ENCODE assay signal across 16 mouse cellular contexts in the genomic region with DNA sequence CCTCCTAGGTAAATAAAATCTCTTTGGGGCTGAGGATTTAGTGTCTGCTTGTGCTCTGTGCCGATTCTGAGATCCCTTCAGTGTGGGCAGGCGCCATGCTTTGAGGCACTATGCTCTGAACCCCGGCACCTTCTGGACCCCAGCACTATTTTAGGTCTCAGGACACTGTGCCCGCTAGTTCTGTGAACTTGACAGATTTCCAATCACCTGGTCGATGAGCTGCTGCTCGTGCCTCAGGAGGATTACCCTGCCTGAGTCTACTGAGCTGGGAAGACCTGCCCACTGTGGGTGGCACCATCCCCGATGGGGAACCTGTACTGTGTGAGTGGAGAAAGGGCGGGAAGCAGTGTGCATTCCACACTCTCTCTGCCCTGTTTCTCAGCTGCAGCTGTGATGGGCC. TPM values are rescaled to one million over a fixed set of nuclear protein-coding genes. Genes with fewer than 3 reads are reported as not detected.
A peak's percentile ranks its signal among the peaks of the same experiment; 100 is the strongest.
DNase-seq lines count a peak whose midpoint lies in the region; ATAC-seq and TF ChIP-seq lines count a peak whose summit lies in the region.
"Had no signal": no experiment of that assay in that cellular context is flagged by ENCODE, and none has a peak within 500 bp of the region (broad histone marks: within the 10 kb centered on the region; RNA-seq: fewer than 3 reads in every experiment).

No protein-coding gene starts in this region.

- intact Hi-C loops in left cerebral cortex, postnatal 10 days (cut with DNase I): no loop called here

- WGBS in heart, embryonic 10.5 days: 75% methylated on average over 8 of the region's 8 CpGs
- WGBS in liver, embryonic 13.5 days (ENCODE audit: insufficient replicate concordance): 75% methylated on average over 8 of the region's 8 CpGs
- 72% methylated on average over 8 of the region's 8 CpGs for WGBS in embryonic facial prominence, embryonic 14.5 days
- 78% methylated on average over 8 of the region's 8 CpGs for WGBS in midbrain, postnatal 0 days

- H3K9me3 ChIP-seq in heart, embryonic 10.5 days: no peaks in the 10 kb centered on the region
- H3K9me3 ChIP-seq in liver, embryonic 13.5 days (replicated peaks): no peaks in the 10 kb centered on the region
- no peaks in the 10 kb centered on the region for H3K9me3 ChIP-seq in embryonic facial prominence, embryonic 14.5 days (ENCODE audit: control insufficient read depth, low read length)
- no peaks in the 10 kb centered on the region for H3K9me3 ChIP-seq in midbrain, postnatal 0 days (ENCODE audit: low read length)

- no peak for TF ChIP-seq CTCF in midbrain, postnatal 0 days (IDR thresholded peaks at IDR 0.05)

- no peak for DNase-seq in heart, embryonic 10.5 days (ENCODE audit: low spot score)
- DNase-seq in heart, adult 18-20 months: no peak
- no peak for DNase-seq in liver, embryonic 13.5 days
- no peak for DNase-seq in liver
- DNase-seq in embryonic facial prominence, embryonic 14.5 days (ENCODE audit: low spot score): no peak
- DNase-seq in midbrain, postnatal 0 days (ENCODE audit: low spot score): no peak
- DNase-seq in left cerebral cortex, postnatal 10 days (ENCODE audit: extremely low spot score in 1 of 2, low spot score in 2 of 2): no peak
- DNase-seq in c-Kit-positive CD71-positive TER-119-positive erythroid progenitor cells, embryonic 14.5 days (ENCODE audit: low spot score): no peak
- DNase-seq: cerebellum, adult 8-10 months; right cerebral cortex, postnatal 14 days had no signal

- H3K4me1 ChIP-seq in heart, embryonic 10.5 days: peaks cover 36% of the 10 kb centered on the region
- peaks cover 48% of the 10 kb centered on the region for H3K4me1 ChIP-seq in liver, embryonic 13.5 days (replicated peaks)
- peaks cover 13% of the 10 kb centered on the region for H3K4me1 ChIP-seq in embryonic facial prominence, embryonic 14.5 days (ENCODE audit: control insufficient read depth, insufficient read depth, low read length)
- peaks cover 11% of the 10 kb centered on the region for H3K4me1 ChIP-seq in midbrain, postnatal 0 days (ENCODE audit: insufficient read depth, low read length)

- H3K4me3 ChIP-seq in heart, embryonic 10.5 days: no peak overlapping the region
- no peak overlapping the region for H3K4me3 ChIP-seq in liver, embryonic 13.5 days (replicated peaks)
- no peak overlapping the region for H3K4me3 ChIP-seq in embryonic facial prominence, embryonic 14.5 days (ENCODE audit: low read depth, low read length)
- no peak overlapping the region for H3K4me3 ChIP-seq in midbrain, postnatal 0 days (ENCODE audit: low read depth, low read length)

- peaks cover 5% of the 10 kb centered on the region for H3K36me3 ChIP-seq in heart, embryonic 10.5 days
- 0 out of 2 replicates have a peak, but pooled peaks cover 6% of the 10 kb centered on the region for H3K36me3 ChIP-seq in liver, embryonic 13.5 days
- peaks cover 4% of the 10 kb centered on the region for H3K36me3 ChIP-seq in embryonic facial prominence, embryonic 14.5 days (ENCODE audit: control insufficient read depth, insufficient read depth, low read length)
- peaks cover 6% of the 10 kb centered on the region; the same call in 1 of the 2 replicates for H3K36me3 ChIP-seq in midbrain, postnatal 0 days (ENCODE audit: insufficient read depth, low read length)

- no peak for ATAC-seq in liver, embryonic 13.5 days (ENCODE audit: low read depth)
- no peak for ATAC-seq in embryonic facial prominence, embryonic 14.5 days (ENCODE audit: low read depth)
- no peak for ATAC-seq in midbrain, postnatal 0 days (ENCODE audit: low FRiP score)
- ATAC-seq: activated CD4-positive, CD25-positive, alpha-beta regulatory T cell, adult 4 months had no signal

- H3K27me3 ChIP-seq in heart, embryonic 10.5 days (ENCODE audit: insufficient read depth, poor library complexity, severe bottlenecking): no peaks in the 10 kb centered on the region
- H3K27me3 ChIP-seq in liver, embryonic 13.5 days: no peaks in the 10 kb centered on the region
- no peaks in the 10 kb centered on the region for H3K27me3 ChIP-seq in embryonic facial prominence, embryonic 14.5 days (replicated peaks; ENCODE audit: control insufficient read depth, insufficient read depth, low read length)
- no peaks in the 10 kb centered on the region for H3K27me3 ChIP-seq in midbrain, postnatal 0 days (ENCODE audit: insufficient read depth, low read length)

- H3K4me2 ChIP-seq in liver, embryonic 13.5 days: no peak overlapping the region
- H3K4me2 ChIP-seq in embryonic facial prominence, embryonic 14.5 days (ENCODE audit: low read depth, low read length): no peak overlapping the region
- H3K4me2 ChIP-seq in midbrain, postnatal 0 days (ENCODE audit: low read depth, low read length, poor library complexity, severe bottlenecking): no peak overlapping the region

- peak overlapping the region; percentile 99; the same call in 1 of the 2 replicates for H3K27ac ChIP-seq in heart, embryonic 10.5 days
- H3K27ac ChIP-seq in liver, embryonic 13.5 days: 0 out of 2 replicates have a peak overlapping the region, but pooled peaks have one; percentile 96
- H3K27ac ChIP-seq in embryonic facial prominence, embryonic 14.5 days (replicated peaks; ENCODE audit: low read depth, low read length): peak overlapping the region; percentile 100
- peak overlapping the region; percentile 99; the same call in 1 of the 2 replicates for H3K27ac ChIP-seq in midbrain, postnatal 0 days (ENCODE audit: low read depth, low read length)

- no peak overlapping the region for H3K9ac ChIP-seq in liver, embryonic 13.5 days
- no peak overlapping the region for H3K9ac ChIP-seq in embryonic facial prominence, embryonic 14.5 days (ENCODE audit: low read depth, low read length)
- H3K9ac ChIP-seq in midbrain, postnatal 0 days (replicated peaks; ENCODE audit: low read length, poor library complexity, severe bottlenecking): no peak overlapping the region

RNA-seq across cellular contexts. Expression of a gene that starts 2.0 kb away (rescaled TPM):
- polyA plus RNA-seq in heart, embryonic 10.5 days (2016; fragmentation: Nextera tagmentation; extraction: Ambion mirVana): 51.5 and 56.6 TPM in 2 replicates
- 10 to 100 TPM; 40.3 to 45.2 TPM for total RNA-seq in heart, adult 18-20 months (2021)
- 20.7 and 23.7 TPM in 2 replicates for polyA plus RNA-seq in liver, embryonic 13.5 days (2015; fragmentation: Nextera tagmentation; extraction: Ambion mirVana)
- 42.5 and 46.9 TPM in 2 replicates for polyA plus RNA-seq in embryonic facial prominence, embryonic 14.5 days (2014; fragmentation: Nextera tagmentation; extraction: Ambion mirVana)
- total RNA-seq in midbrain, postnatal 0 days (2014; rRNA removed): 37.0 and 42.8 TPM in 2 replicates
- polyA plus RNA-seq in midbrain, postnatal 0 days (2015; fragmentation: Nextera tagmentation; extraction: Ambion mirVana): 42.4 and 43.4 TPM in 2 replicates
- 10 to 100 TPM; 54.7 to 57.6 TPM for total RNA-seq in left cerebral cortex, postnatal 10 days (2021)

RNA-seq across cellular contexts. Expression of a gene that starts 19.7 kb away (rescaled TPM):
- polyA plus RNA-seq in heart, embryonic 10.5 days (2016; fragmentation: Nextera tagmentation; extraction: Ambion mirVana): 2.2 TPM in 1 of 2 replicates, not detected in the other
- total RNA-seq in heart, adult 18-20 months (2021): not detected
- polyA plus RNA-seq in liver, embryonic 13.5 days (2015; fragmentation: Nextera tagmentation; extraction: Ambion mirVana): 10.0 and 13.7 TPM in 2 replicates
- 0.89 and 1.4 TPM in 2 replicates for polyA plus RNA-seq in embryonic facial prominence, embryonic 14.5 days (2014; fragmentation: Nextera tagmentation; extraction: Ambion mirVana)
- not detected in 2 replicates for total RNA-seq in midbrain, postnatal 0 days (2014; rRNA removed)
- not detected in 2 replicates for polyA plus RNA-seq in midbrain, postnatal 0 days (2015; fragmentation: Nextera tagmentation; extraction: Ambion mirVana)
- not detected for total RNA-seq in left cerebral cortex, postnatal 10 days (2021)
- total RNA-seq: hematopoietic stem cell, adult 5-6 weeks; layer of hippocampus, postnatal 14 days had no signal
- polyA plus RNA-seq: activated CD4-positive, CD25-positive, alpha-beta regulatory T cell, adult 4 months; embryonic facial prominence, embryonic 11.5 days; neural tube, embryonic 14.5 days had no signal

RNA-seq across cellular contexts. Expression of a gene that starts 24.5 kb away (rescaled TPM):
- polyA plus RNA-seq in heart, embryonic 10.5 days (2016; fragmentation: Nextera tagmentation; extraction: Ambion mirVana): 0.11 and 0.38 TPM in 2 replicates
- total RNA-seq in heart, adult 18-20 months (2021): under 1 TPM; 0.10 to 0.27 TPM
- 0.15 and 0.16 TPM in 2 replicates for polyA plus RNA-seq in liver, embryonic 13.5 days (2015; fragmentation: Nextera tagmentation; extraction: Ambion mirVana)
- 0.58 and 0.98 TPM in 2 replicates for polyA plus RNA-seq in embryonic facial prominence, embryonic 14.5 days (2014; fragmentation: Nextera tagmentation; extraction: Ambion mirVana)
- 1.7 TPM in 1 of 2 replicates, not detected in the other for total RNA-seq in midbrain, postnatal 0 days (2014; rRNA removed)
- 0.17 TPM in 1 of 2 replicates, not detected in the other for polyA plus RNA-seq in midbrain, postnatal 0 days (2015; fragmentation: Nextera tagmentation; extraction: Ambion mirVana)
- total RNA-seq in left cerebral cortex, postnatal 10 days (2021): not detected
- total RNA-seq: hematopoietic stem cell, adult 5-6 weeks had no signal
- polyA plus RNA-seq: activated CD4-positive, CD25-positive, alpha-beta regulatory T cell, adult 4 months; gonadal fat pad, adult 2 months had no signal

RNA-seq across cellular contexts. Expression of a gene that starts 24.6 kb away (rescaled TPM):
- 33.8 and 44.4 TPM in 2 replicates for polyA plus RNA-seq in heart, embryonic 10.5 days (2016; fragmentation: Nextera tagmentation; extraction: Ambion mirVana)
- total RNA-seq in heart, adult 18-20 months (2021): 1 to 10 TPM; 3.5 to 7.1 TPM
- polyA plus RNA-seq in liver, embryonic 13.5 days (2015; fragmentation: Nextera tagmentation; extraction: Ambion mirVana): 17.7 and 22.2 TPM in 2 replicates
- 40.8 and 44.1 TPM in 2 replicates for polyA plus RNA-seq in embryonic facial prominence, embryonic 14.5 days (2014; fragmentation: Nextera tagmentation; extraction: Ambion mirVana)
- 4.2 and 4.5 TPM in 2 replicates for total RNA-seq in midbrain, postnatal 0 days (2014; rRNA removed)
- polyA plus RNA-seq in midbrain, postnatal 0 days (2015; fragmentation: Nextera tagmentation; extraction: Ambion mirVana): 4.0 and 4.7 TPM in 2 replicates
- total RNA-seq in left cerebral cortex, postnatal 10 days (2021): 1 to 10 TPM; 8.7 to 9.4 TPM

RNA-seq across cellular contexts. Expression of a gene that starts 32.6 kb away (rescaled TPM):
- polyA plus RNA-seq in heart, embryonic 10.5 days (2016; fragmentation: Nextera tagmentation; extraction: Ambion mirVana): 35.1 and 37.3 TPM in 2 replicates
- 10 to 100 TPM; 26.3 to 27.9 TPM for total RNA-seq in heart, adult 18-20 months (2021)
- polyA plus RNA-seq in liver, embryonic 13.5 days (2015; fragmentation: Nextera tagmentation; extraction: Ambion mirVana): 9.5 and 10.8 TPM in 2 replicates
- 30.8 and 36.1 TPM in 2 replicates for polyA plus RNA-seq in embryonic facial prominence, embryonic 14.5 days (2014; fragmentation: Nextera tagmentation; extraction: Ambion mirVana)
- total RNA-seq in midbrain, postnatal 0 days (2014; rRNA removed): 14.1 and 14.9 TPM in 2 replicates
- polyA plus RNA-seq in midbrain, postnatal 0 days (2015; fragmentation: Nextera tagmentation; extraction: Ambion mirVana): 14.8 and 14.9 TPM in 2 replicates
- 1 to 10 TPM; 6.2 to 8.4 TPM for total RNA-seq in left cerebral cortex, postnatal 10 days (2021)
- total RNA-seq: hematopoietic stem cell, adult 5-6 weeks had no signal
- polyA plus RNA-seq: activated CD4-positive, CD25-positive, alpha-beta regulatory T cell, adult 4 months had no signal
